Mouse (Mus musculus): Measurements from ENCODE around the gene Fam222b. TPM values are rescaled to one million over a fixed set of nuclear protein-coding genes. Genes with fewer than 3 reads are reported as not detected.
"Not testable (repeated sequence)": the region's sequence is repeated elsewhere in the genome, so short reads cannot be mapped to it uniquely, and the experiment has no call there.

The Fam222b gene
- polyA plus RNA-seq, 1 experiment from 2014 or later, result 20.5 TPM

DNA sequence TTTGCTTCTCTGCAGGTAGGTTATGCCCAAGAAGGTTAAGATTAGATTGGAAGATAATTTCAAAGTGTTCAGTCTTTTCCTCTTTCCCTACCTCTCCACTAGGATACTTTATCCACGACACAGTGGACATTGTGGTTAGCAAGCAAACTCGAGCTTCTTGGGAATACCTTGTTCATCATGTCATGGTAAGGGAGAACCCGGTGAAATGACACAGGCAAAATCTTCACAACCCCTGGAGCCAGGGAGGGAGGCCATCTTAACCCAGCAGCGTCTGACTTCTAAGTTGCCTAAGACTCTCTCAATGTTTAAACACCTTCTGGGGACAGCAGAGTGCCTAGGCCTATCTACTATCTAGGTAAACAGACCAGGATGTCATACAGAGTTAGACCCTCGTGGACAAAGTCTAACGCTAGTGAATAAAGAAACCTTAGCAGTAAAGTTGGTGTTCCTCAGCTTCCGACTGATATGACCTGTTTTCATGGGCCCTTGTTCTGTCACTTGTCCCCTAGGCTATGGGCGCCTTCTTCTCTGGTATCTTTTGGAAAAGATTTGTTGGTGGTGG lies 85.1 kb downstream of the Fam222b start:
- Histone ChIP-seq H3K27ac (replicated peaks) (peak overlapping the region; percentile 88), H3K27me3 (no peaks in the 10 kb centered on the region), H3K36me3 (peaks cover 30% of the 10 kb centered on the region), H3K4me3 (peak overlapping the region; percentile 67), H3K9me3 (no peaks in the 10 kb centered on the region), H3K4me1 (peaks cover 66% of the 10 kb centered on the region), H3K4me2 (replicated peaks) (peak overlapping the region; percentile 73), H3K9ac (replicated peaks) (peak overlapping the region; percentile 46; the same call in 1 of the 2 replicates)
- no peak for ATAC-seq (replicated peaks)
- WGBS, result 37% methylated on average over 8 of the region's 8 CpGs

DNA sequence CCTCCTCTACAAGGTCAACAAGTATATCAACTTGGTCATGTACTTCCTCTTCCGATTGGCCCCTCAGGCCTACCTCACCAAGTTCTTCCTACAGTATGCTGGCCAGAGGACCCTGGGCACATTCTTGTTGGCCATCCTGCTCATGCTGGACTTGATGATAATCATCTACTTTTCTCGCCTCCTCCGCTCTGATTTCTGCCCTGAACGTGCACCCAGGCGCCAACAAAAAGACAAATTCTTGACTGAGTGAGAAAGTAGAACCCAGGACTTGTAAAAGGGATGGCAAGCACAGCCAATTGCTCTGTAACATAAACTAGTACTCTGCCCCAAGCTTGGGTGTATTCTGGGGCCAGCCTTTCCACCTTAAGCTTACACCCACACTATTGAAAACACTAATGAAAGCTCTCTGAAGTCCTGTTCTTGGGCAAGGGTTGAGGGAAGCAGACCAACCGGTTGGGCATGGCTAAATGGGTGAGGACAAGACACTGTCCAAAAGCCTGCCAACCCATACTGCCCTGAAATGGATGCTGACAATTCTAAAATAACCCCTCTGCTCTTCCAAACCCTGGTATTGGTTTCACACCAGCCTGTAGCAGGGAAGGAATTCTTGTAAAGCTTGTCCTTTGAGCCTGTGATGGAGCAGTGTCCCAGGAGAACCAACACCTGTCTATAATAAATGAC lies 85.8 kb downstream of the Fam222b start:
- no peak overlapping the region for H3K27ac ChIP-seq (replicated peaks)
- no peak overlapping the region for H3K4me3 ChIP-seq
- H3K9me3 ChIP-seq, result no peaks in the 10 kb centered on the region
- WGBS, result 77% methylated on average over 6 of the region's 6 CpGs
- H3K4me1 ChIP-seq, result peaks cover 66% of the 10 kb centered on the region
- no peaks in the 10 kb centered on the region for H3K27me3 ChIP-seq
- ATAC-seq (replicated peaks), result no peak
- H3K36me3 ChIP-seq, result peaks cover 30% of the 10 kb centered on the region
- no peak overlapping the region for H3K4me2 ChIP-seq (replicated peaks)
- H3K9ac ChIP-seq (replicated peaks), result no peak overlapping the region

DNA sequence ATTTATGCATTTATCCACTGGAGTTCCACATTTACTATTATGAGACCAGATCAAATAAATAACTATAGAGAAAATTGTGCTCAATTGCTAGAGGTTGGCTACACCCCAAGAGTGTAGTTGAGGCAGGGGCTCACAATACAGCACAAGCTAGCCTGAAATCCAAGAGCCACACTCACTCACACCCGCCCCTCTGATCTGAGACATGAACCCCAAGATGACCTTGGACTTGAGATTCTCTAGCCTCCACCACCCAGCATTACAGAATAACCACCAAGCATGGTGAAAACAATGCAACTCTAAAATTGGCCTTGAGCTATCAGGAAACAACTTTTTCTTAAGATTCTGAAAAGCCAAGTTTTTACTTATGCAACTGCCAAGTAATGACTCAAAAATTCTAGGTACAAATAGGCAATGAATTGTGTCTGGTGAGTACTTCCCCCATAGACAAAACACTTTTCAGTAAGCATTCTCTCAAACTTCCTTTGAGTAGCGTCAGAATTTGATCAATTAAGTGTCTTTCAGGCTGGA lies 87.4 kb downstream of the Fam222b start:
- ATAC-seq (replicated peaks), result no peak
- 55% methylated on average over 2 of the region's 2 CpGs for WGBS
- Histone ChIP-seq H3K9ac (replicated peaks) (peak overlapping the region; percentile 95), H3K4me3 (peak overlapping the region; percentile 90), H3K4me1 (peaks cover 57% of the 10 kb centered on the region), H3K27ac (replicated peaks) (no peak overlapping the region), H3K27me3 (no peaks in the 10 kb centered on the region), H3K4me2 (replicated peaks) (peak overlapping the region; percentile 53), H3K9me3 (no peaks in the 10 kb centered on the region), H3K36me3 (peaks cover 30% of the 10 kb centered on the region)

DNA sequence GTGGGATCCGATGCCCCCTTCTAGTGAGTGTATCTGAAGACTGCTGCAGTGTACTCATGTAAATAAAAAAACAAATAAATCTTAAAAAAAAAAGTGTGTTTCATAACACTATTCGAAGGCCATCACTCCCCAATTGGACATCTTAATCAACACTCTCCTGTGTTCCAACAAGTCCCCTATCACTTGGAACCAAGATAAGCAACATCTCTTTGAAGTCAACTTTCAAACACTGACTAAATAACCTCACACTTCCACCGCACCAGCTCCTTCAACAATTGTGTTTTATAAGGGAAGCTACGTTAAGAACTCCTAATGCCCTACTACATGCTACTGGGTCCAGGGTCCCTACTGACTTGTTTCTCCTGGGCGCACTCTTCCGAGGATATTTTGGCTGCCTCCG lies 88.0 kb downstream of the Fam222b start:
- 9% methylated on average over 7 of the region's 7 CpGs for WGBS
- Histone ChIP-seq H3K9ac (replicated peaks) (peak overlapping the region; percentile 95), H3K4me3 (peak overlapping the region; percentile 90), H3K4me2 (replicated peaks) (peak overlapping the region; percentile 53), H3K36me3 (peaks cover 30% of the 10 kb centered on the region), H3K4me1 (peaks cover 52% of the 10 kb centered on the region), H3K27ac (replicated peaks) (peak overlapping the region; percentile 96; the same call in 1 of the 2 replicates), H3K9me3 (no peaks in the 10 kb centered on the region), H3K27me3 (no peaks in the 10 kb centered on the region)
- no peak for ATAC-seq (replicated peaks)

DNA sequence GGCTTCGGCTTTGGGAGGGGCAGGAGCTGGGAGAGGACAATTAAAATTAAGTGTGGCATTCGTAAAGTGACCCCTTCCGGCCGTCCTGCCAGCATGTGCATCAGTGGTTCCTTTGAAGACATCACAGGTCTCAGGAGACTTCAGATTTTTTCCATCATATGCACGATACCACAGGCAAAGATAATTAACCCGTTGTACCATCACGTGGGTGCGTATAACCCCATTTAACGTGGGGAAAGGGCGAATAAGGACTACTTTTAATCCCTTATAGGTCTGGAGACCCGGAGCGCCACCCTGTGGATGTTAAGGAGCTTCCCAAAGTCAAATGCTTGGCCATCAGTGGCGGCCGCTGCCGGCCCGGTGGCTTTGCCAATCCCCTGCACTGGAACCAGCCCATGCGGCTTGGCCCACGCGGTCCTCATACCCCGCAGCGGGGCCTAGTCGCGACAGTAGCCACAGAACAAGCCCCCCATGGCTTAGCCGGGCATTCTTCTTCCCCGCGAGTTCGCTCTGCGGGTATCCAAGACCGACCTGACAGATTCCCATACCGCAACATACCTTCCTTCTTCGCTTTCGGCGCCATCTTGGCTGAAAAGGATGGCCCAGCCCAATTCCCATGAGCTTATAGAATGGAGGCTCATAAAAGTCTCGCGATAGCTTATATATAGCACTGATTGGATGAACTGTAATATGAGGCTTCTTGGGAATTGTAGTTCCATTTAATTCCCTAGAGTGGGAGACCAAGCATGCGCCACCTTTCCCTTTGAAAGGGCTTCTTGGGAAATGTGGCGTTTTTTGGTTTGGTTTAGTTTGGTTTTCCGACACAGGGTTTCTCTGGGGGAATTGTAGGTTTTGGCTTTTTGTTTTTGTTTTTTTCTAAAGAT lies 88.7 kb downstream of the Fam222b start, which contains the start of gene Rpl23a:
Rpl23a (minus strand) TSS at position 624 of the 884 bp plus-strand sequence.
- peak; percentile 95 for ATAC-seq (replicated peaks)
- Histone ChIP-seq H3K4me3 (peak within 1 kb of the TSS; percentile 90), H3K4me2 (replicated peaks) (peak within 1 kb of the TSS; percentile 53), H3K9me3 (no peaks in the 10 kb centered on the region), H3K36me3 (peaks cover 30% of the 10 kb centered on the region), H3K27me3 (no peaks in the 10 kb centered on the region), H3K27ac (replicated peaks) (peak within 1 kb of the TSS; percentile 96), H3K4me1 (peaks cover 51% of the 10 kb centered on the region), H3K9ac (replicated peaks) (peak within 1 kb of the TSS; percentile 95)
- WGBS, result under 1% methylated on average over 38 of the region's 38 CpGs

DNA sequence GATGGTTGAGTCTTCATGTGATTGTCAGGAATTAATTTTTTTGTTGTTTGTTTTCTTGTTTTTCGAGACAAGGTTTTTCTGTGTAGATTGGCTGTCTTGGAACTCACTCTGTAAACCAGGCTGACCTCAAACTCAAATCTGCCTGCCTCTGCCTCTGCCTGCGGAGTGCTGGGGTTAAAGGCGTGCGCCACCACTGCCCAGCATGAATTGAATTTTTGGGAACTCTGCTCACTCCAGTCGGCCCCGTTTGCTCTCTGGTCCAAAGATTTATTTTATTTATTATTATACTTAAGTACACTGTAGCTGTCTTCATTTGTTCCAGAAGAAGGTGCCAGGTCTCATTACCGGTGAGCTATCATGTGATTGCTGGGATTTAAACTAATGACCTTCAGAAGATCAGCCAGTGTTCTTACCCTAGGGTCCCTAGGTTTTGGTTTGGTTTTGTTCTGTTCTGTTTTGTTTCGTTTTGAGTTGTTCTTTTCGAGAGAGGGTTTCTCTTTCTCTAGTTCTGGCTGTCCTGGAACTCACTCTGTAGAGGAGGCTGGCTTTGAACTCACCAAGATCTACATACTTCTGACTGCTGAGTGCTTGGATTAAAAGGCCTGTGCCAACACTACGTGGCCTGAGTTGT lies 89.5 kb downstream of the Fam222b start:
- Histone ChIP-seq H3K36me3 (peaks cover 30% of the 10 kb centered on the region), H3K4me2 (replicated peaks) (peak overlapping the region; percentile 42), H3K4me1 (peaks cover 44% of the 10 kb centered on the region), H3K27ac (replicated peaks) (peak overlapping the region; percentile 96), H3K9ac (replicated peaks) (peak overlapping the region; percentile 37), H3K9me3 (no peaks in the 10 kb centered on the region), H3K27me3 (no peaks in the 10 kb centered on the region), H3K4me3 (peak overlapping the region; percentile 90)
- peak; percentile 5; the same call in 1 of the 2 replicates for ATAC-seq (replicated peaks)
- WGBS, result 56% methylated on average over 10 of the region's 10 CpGs

DNA sequence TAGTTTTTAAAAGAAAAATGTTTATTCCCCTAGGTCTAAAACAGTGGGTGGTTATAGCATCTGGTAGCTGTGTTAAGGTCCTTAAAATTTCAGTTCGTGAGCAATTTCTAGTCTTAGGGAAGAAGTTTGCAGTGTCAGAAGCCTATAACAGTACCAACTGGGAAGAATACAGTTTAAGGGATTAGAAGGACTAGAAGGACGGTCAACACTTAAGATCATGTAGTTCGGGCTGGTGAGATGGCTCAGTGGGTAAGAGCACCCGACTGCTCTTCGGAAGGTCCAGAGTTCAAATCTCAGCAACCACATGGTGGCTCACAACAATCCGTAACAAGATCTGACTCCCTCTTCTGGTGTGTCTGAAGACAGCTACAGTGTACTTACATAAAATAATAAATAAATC lies 90.2 kb downstream of the Fam222b start:
- not testable (repeated sequence) for H3K9me3 ChIP-seq; H3K9ac ChIP-seq (replicated peaks); ATAC-seq (replicated peaks); H3K4me2 ChIP-seq (replicated peaks); H3K4me3 ChIP-seq; H3K27me3 ChIP-seq; H3K27ac ChIP-seq (replicated peaks)
- peaks cover 41% of the 10 kb centered on the region for H3K4me1 ChIP-seq
- WGBS, result 95% methylated on average over 6 of the region's 6 CpGs
- H3K36me3 ChIP-seq, result peaks cover 25% of the 10 kb centered on the region

DNA sequence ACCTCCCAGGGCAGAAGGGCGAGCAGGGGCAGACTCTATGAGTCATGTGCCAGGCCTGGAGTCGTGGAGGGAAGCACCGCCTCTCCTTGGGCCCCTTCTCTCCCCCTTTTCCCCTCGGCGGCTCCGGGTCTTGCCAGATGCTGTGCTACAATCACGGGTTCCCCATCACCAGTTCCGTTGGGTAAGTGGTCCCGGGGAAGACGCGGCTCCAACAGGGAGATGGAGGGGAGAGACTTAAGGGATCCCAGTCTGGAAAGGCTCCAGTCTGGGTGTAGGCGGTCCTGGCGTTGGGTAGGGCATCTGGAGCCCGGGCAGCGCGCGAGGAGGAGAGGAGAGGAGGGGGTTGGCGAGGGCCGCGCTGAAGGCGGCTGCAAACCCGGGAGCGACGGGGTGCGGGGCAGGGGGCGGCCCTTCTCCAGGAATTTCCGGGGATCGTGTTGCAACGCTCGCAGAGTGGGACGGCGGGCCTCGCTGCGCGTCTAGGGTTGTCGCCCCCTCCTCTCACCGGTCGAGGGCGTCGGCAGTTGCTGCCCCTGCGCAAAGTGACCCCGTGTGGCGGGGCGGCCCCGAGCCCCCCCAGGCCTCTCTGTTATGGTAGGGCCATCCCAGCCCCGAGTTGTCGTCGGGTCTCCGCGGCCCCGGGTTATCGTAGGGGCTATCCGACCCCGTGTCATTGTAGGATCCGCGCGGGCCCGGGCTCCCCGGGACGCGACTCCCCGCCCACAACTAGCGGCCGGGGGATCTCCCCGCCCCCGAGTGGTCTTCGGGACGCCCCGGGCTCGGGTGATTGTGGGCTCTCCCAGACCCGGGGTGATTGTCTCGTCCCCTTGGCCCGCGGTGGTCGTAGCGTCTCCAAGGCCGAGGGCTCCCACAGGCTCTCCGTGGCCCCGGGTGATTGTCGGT lies 94.1 kb downstream of the Fam222b start, which contains the start of gene Rab34:
Rab34 (plus strand) TSS at position 100 of the 903 bp plus-strand sequence.
- Histone ChIP-seq H3K27me3 (no peaks in the 10 kb centered on the region), H3K4me3 (peak within 1 kb of the TSS; percentile 80), H3K4me1 (peaks cover 26% of the 10 kb centered on the region), H3K4me2 (replicated peaks) (peak within 1 kb of the TSS; percentile 56), H3K9ac (replicated peaks) (peak within 1 kb of the TSS; percentile 80), H3K36me3 (peaks cover 23% of the 10 kb centered on the region), H3K27ac (replicated peaks) (peak within 1 kb of the TSS; percentile 98), H3K9me3 (no peaks in the 10 kb centered on the region)
- under 1% methylated on average over 75 of the region's 80 CpGs for WGBS
- peak; percentile 76 for ATAC-seq (replicated peaks)

DNA sequence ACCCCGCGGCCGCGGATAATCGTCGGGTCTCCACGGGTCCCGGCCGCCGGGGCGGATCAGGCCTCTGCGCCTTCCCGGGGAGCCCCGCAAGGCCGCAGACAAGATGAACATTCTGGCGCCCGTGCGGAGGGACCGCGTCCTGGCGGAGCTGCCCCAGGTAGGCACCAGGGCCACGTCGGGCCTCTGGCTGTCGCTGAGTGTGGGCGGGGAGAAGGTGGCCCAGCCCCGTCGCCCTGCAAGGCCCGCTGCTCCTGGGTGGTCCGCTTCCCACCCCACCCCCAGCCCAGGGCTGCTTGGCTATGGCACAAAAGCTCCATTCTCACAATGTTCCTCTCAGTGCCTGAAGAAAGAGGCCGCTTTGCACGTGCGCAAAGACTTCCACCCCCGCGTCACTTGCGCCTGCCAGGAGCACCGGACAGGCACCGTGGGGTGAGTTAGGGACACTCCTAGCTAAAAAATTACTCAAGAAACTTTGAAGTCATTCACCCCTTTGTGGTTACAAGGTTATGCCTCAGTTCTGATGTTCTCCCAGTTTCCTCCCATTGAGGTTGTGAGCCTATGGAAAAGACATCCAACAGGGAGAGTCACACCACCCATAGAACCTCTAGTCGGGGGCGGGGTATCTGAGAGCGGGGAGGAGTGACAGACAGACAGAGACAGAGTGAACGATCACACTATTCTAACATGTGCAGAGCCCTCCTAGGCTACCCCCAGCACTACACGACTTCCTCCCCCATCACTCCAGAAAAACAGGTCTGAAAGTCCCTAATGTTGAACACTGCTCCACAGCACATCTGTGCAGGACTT lies 95.0 kb downstream of the Fam222b start:
- H3K27me3 ChIP-seq, result no peaks in the 10 kb centered on the region
- peak overlapping the region; percentile 98 for H3K27ac ChIP-seq (replicated peaks)
- no peaks in the 10 kb centered on the region for H3K9me3 ChIP-seq
- H3K9ac ChIP-seq (replicated peaks), result peak overlapping the region; percentile 80
- peak overlapping the region; percentile 80 for H3K4me3 ChIP-seq
- H3K4me2 ChIP-seq (replicated peaks), result peak overlapping the region; percentile 56
- H3K36me3 ChIP-seq, result peaks cover 24% of the 10 kb centered on the region
- peaks cover 20% of the 10 kb centered on the region for H3K4me1 ChIP-seq
- WGBS, result under 1% methylated on average over 42 of the region's 42 CpGs
- ATAC-seq (replicated peaks), result peak; percentile 76

DNA sequence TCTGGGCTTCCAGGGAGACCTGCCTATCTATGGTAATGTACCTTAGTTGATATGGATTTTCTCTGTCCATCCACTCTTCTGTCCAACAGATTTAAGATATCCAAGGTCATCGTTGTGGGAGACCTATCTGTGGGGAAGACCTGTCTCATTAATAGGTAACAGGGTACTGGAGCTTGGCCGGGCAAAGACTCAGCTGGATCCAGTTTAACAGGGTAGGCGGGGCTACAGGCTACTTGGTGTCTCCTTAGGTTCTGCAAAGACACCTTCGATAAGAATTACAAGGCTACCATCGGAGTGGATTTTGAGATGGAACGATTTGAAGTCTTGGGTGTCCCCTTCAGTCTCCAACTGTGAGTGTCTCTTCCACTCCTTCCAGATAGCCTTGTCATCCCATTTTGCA lies 95.6 kb downstream of the Fam222b start:
- 72% methylated on average over 6 of the region's 6 CpGs for WGBS
- H3K9ac ChIP-seq (replicated peaks), result peak overlapping the region; percentile 80; the same call in 1 of the 2 replicates

More for the DNA sequence above, 95.6 kb downstream of the Fam222b start:
- no peak for ATAC-seq (replicated peaks)
- Histone ChIP-seq H3K27ac (replicated peaks) (peak overlapping the region; percentile 98), H3K36me3 (peaks cover 24% of the 10 kb centered on the region), H3K4me1 (peaks cover 26% of the 10 kb centered on the region), H3K4me3 (peak overlapping the region; percentile 80), H3K9me3 (no peaks in the 10 kb centered on the region), H3K4me2 (replicated peaks) (peak overlapping the region; percentile 56), H3K27me3 (no peaks in the 10 kb centered on the region)
